Mouse (Mus musculus): ENCODE results near the gene Dapk1.

GRCm38 (mm10) chr13:60648350-60648749, 46.6 kb downstream of the Dapk1 start:
- TF ChIP-seq CTCF (IDR thresholded peaks at IDR 0.05; ENCODE audit: low read depth) (no peak), EP300 (IDR thresholded peaks at IDR 0.05; ENCODE audit: low read depth) (no peak)
